Mouse (Mus musculus) right cerebral cortex, adult 18-20 months (tissue): ENCODE measurements at regions not wholly inside any gene's neighbourhood (a gene's known extent, or its start where the extent isn't known, plus 50 kb on each side); places are given as distances from the start of the nearest gene placed in this dataset.
"Not testable (repeated sequence)": the region's sequence is repeated elsewhere in the genome, so short reads cannot be mapped to it uniquely, and the experiment has no call there.

Experiments used
- DNase-seq: peaks from one replicate; pipeline ENCODE4 v3.0.0; 2022; ENCODE audit warnings: mixed read lengths

GRCm38 (mm10) chr8:126877039-126877365 lies 68.6 kb downstream of the Tomm20 start:
- DNase-seq = no peak

- no peak for DNase-seq
These were observed 69.2 kb downstream of the Tomm20 start for GRCm38 (mm10) chr8:126876300-126877038.

GRCm38 (mm10) chr8:126875491-126876155 lies 70.0 kb downstream of the Tomm20 start:
- no peak for DNase-seq

GRCm38 (mm10) chr8:126874846-126875245 lies 70.8 kb downstream of the Tomm20 start:
- no peak for DNase-seq

- no peak for DNase-seq
These were observed 71.4 kb downstream of the Tomm20 start for GRCm38 (mm10) chr8:126874126-126874730.

- DNase-seq = no peak
These were observed 72.3 kb downstream of the Tomm20 start for GRCm38 (mm10) chr8:126873306-126873705.

- DNase-seq = no peak
These were observed 73.1 kb downstream of the Tomm20 start for GRCm38 (mm10) chr8:126872574-126872973.

- no peak for DNase-seq
These were observed 73.5 kb downstream of the Tomm20 start for GRCm38 (mm10) chr8:126872133-126872532.

GRCm38 (mm10) chr8:126869464-126869850 lies 76.2 kb downstream of the Tomm20 start:
- DNase-seq = no peak

GRCm38 (mm10) chr8:126868831-126869463 lies 76.7 kb downstream of the Tomm20 start:
- DNase-seq = no peak

- DNase-seq = no peak
These were observed 78.3 kb downstream of the Tomm20 start for GRCm38 (mm10) chr8:126867121-126867988.

- DNase-seq = no peak
These were observed 81.2 kb downstream of the Tomm20 start for GRCm38 (mm10) chr8:126864314-126864948.

GRCm38 (mm10) chr8:126863661-126864060 lies 82.0 kb downstream of the Tomm20 start:
- not testable (repeated sequence) for DNase-seq

- no peak for DNase-seq
These were observed 83.9 kb downstream of the Tomm20 start for GRCm38 (mm10) chr8:126861754-126862153.

- DNase-seq = no peak
These were observed 85.0 kb downstream of the Tomm20 start for GRCm38 (mm10) chr8:126860630-126861029.

- DNase-seq = no peak
These were observed 85.8 kb downstream of the Tomm20 start for GRCm38 (mm10) chr8:126859706-126860424.

- DNase-seq = no peak
These were observed 88.1 kb downstream of the Tomm20 start for GRCm38 (mm10) chr8:126857307-126858203.

- no peak for DNase-seq
These were observed 89.7 kb downstream of the Tomm20 start for GRCm38 (mm10) chr8:126855914-126856313.

- DNase-seq = no peak
These were observed 90.5 kb downstream of the Tomm20 start for GRCm38 (mm10) chr8:126855056-126855609.
